Mouse (Mus musculus): Measurements from ENCODE around the gene Serpinb1c. TPM values are rescaled to one million over a fixed set of nuclear protein-coding genes. Genes with fewer than 3 reads are reported as not detected.

The Serpinb1c gene
- polyA plus RNA-seq, 2 experiments: not detected

DNA sequence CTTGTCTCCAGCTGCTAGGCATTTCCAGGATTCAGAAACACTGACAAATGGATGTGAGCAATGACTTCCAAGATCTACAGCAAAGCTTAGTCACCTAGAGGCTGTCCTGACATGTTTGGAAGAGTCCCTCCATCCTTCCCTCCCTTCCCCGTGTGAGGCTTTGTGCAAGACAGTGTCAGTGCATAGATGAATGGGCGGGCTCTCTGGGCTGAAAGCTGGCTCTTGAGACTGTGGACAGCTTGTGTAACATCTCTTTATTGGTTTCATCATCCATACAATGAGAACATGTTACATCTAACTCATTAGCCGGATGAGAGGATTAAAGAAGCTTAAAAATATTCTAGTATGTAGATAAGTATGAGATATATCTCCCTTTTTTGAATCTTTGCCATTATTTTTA is 65.2 kb downstream of the Serpinb1c start:
- no peaks in the 10 kb centered on the region for H3K27me3 ChIP-seq (ENCODE audit: control insufficient read depth, insufficient read depth, low read length)
- H3K9ac ChIP-seq (ENCODE audit: low read depth, low read length, severe bottlenecking): no peak overlapping the region
- ATAC-seq (ENCODE audit: low FRiP score, low read depth) (no peak), DNase-seq (ENCODE audit: low spot score) (no peak)
- no peaks in the 10 kb centered on the region for H3K9me3 ChIP-seq (ENCODE audit: control insufficient read depth, low read length)
- WGBS: 77% methylated on average over 3 of the region's 3 CpGs
- H3K4me3 ChIP-seq (replicated peaks; ENCODE audit: low read length): no peak overlapping the region
- no peaks in the 10 kb centered on the region for H3K36me3 ChIP-seq (ENCODE audit: control insufficient read depth, insufficient read depth, low read length)
- no peak for TF ChIP-seq POLR2A (IDR thresholded peaks at IDR 0.05; ENCODE audit: borderline replicate concordance, extremely low read depth, insufficient read depth, insufficient read length)
- H3K4me2 ChIP-seq (replicated peaks; ENCODE audit: low read depth, low read length, severe bottlenecking): no peak overlapping the region
- H3K4me1 ChIP-seq (ENCODE audit: control insufficient read depth, insufficient read depth, low read length): no peaks in the 10 kb centered on the region
- H3K27ac ChIP-seq (replicated peaks; ENCODE audit: low read depth, low read length): no peak overlapping the region

DNA sequence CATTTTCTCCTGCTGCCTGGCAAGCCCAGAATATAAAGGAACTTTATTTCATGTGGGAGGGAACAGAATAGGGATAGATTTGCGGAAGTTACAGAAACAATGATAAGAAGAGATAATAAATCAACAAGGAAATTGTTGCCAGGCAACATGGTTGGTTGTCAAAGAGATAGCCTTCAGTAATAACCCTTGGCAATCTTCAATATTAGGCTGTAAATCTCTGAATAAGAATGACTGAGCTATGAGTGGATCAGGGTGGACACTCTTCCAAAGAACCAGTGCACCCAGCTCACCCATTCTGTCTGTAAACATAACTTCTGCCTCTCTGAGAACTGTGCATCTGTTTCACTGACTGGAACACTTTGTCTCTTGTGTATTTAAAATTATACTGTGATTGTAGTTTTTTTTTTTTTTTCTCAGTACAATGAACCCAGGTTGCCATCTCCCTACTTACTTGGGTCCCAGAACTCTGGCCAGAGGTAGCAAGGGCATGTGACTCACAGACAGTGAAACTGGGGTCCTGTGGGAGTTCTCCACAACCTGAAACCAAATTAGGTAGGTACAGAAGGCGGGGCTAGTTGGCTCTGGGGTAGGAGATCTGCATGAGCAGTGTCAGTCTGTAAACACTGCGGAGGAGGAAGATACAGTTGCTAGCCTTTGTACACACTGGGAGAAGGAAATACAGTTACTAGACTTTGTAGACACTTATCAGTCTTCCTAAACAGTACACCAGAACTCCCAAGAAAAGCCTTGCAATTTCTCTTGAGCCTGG is 66.3 kb downstream of the Serpinb1c start:
- Histone ChIP-seq H3K27me3 (ENCODE audit: control insufficient read depth, insufficient read depth, low read length) (no peaks in the 10 kb centered on the region), H3K4me1 (ENCODE audit: control insufficient read depth, insufficient read depth, low read length) (no peaks in the 10 kb centered on the region), H3K4me3 (replicated peaks; ENCODE audit: low read length) (no peak overlapping the region), H3K27ac (replicated peaks; ENCODE audit: low read depth, low read length) (no peak overlapping the region), H3K36me3 (ENCODE audit: control insufficient read depth, insufficient read depth, low read length) (no peaks in the 10 kb centered on the region), H3K4me2 (replicated peaks; ENCODE audit: low read depth, low read length, severe bottlenecking) (no peak overlapping the region), H3K9ac (ENCODE audit: low read depth, low read length, severe bottlenecking) (no peak overlapping the region), H3K9me3 (ENCODE audit: control insufficient read depth, low read length) (no peaks in the 10 kb centered on the region)
- TF ChIP-seq POLR2A (IDR thresholded peaks at IDR 0.05; ENCODE audit: borderline replicate concordance, extremely low read depth, insufficient read depth, insufficient read length): no peak
- ATAC-seq (ENCODE audit: low FRiP score, low read depth): no peak
- no peak for DNase-seq (ENCODE audit: low spot score)
- WGBS: 86% methylated on average over 3 of the region's 3 CpGs

Other genes with a start within 250 kb of the Serpinb1c start
- 16.6 and 18.6 TPM in 2 replicates for gene Mylk4, start 114.3 kb downstream of the Serpinb1c start, polyA plus RNA-seq (2012; rRNA removed)
- gene Mylk4, start 114.3 kb downstream of the Serpinb1c start, polyA plus RNA-seq (2014; fragmentation: Nextera tagmentation; extraction: Ambion mirVana): 8.9 and 11.2 TPM in 2 replicates
- gene Wrnip1, start 96.2 kb downstream of the Serpinb1c start, polyA plus RNA-seq (2012; rRNA removed): 60.9 and 61.9 TPM in 2 replicates
- gene Wrnip1, start 96.2 kb downstream of the Serpinb1c start, polyA plus RNA-seq (2014; fragmentation: Nextera tagmentation; extraction: Ambion mirVana): 25.5 and 26.9 TPM in 2 replicates
- gene D930007J09Rik, start 95.4 kb downstream of the Serpinb1c start, polyA plus RNA-seq (2012; rRNA removed): 1.5 and 3.1 TPM in 2 replicates
- not detected in 2 replicates for gene D930007J09Rik, start 95.4 kb downstream of the Serpinb1c start, polyA plus RNA-seq (2014; fragmentation: Nextera tagmentation; extraction: Ambion mirVana)
- 6.9 and 8.7 TPM in 2 replicates for gene Serpinb1a, start 47.0 kb downstream of the Serpinb1c start, polyA plus RNA-seq (2012; rRNA removed)
- gene Serpinb1a, start 47.0 kb downstream of the Serpinb1c start, polyA plus RNA-seq (2014; fragmentation: Nextera tagmentation; extraction: Ambion mirVana): 19.4 and 23.3 TPM in 2 replicates
- gene Serpinb6b, start 67.0 kb upstream of the Serpinb1c start, polyA plus RNA-seq (2012; rRNA removed): 0.73 and 1.0 TPM in 2 replicates
- gene Serpinb6b, start 67.0 kb upstream of the Serpinb1c start, polyA plus RNA-seq (2014; fragmentation: Nextera tagmentation; extraction: Ambion mirVana): 1.5 and 1.6 TPM in 2 replicates
- 2.4 and 2.6 TPM in 2 replicates for gene Serpinb9, start 105.0 kb upstream of the Serpinb1c start, polyA plus RNA-seq (2012; rRNA removed)
- 4.2 and 4.6 TPM in 2 replicates for gene Serpinb9, start 105.0 kb upstream of the Serpinb1c start, polyA plus RNA-seq (2014; fragmentation: Nextera tagmentation; extraction: Ambion mirVana)
- gene Serpinb9b, start 129.2 kb upstream of the Serpinb1c start, polyA plus RNA-seq (2012; rRNA removed): 0.10 TPM in 2 replicates
- 0.10 TPM in 1 of 2 replicates, not detected in the other for gene Serpinb9b, start 129.2 kb upstream of the Serpinb1c start, polyA plus RNA-seq (2014; fragmentation: Nextera tagmentation; extraction: Ambion mirVana)
- gene Serpinb1b, start 180.4 kb upstream of the Serpinb1c start, polyA plus RNA-seq (2012; rRNA removed): 0.14 and 0.26 TPM in 2 replicates
- gene Serpinb1b, start 180.4 kb upstream of the Serpinb1c start, polyA plus RNA-seq (2014; fragmentation: Nextera tagmentation; extraction: Ambion mirVana): 1.1 and 1.6 TPM in 2 replicates